Mouse (Mus musculus): ENCODE results near the gene Tmem44. TPM values are rescaled to one million over a fixed set of nuclear protein-coding genes. Genes with fewer than 3 reads are reported as not detected.
A peak's percentile ranks its signal among the peaks of the same experiment; 100 is the strongest.

The Tmem44 gene
- polyA plus RNA-seq, 1 experiment = 1.1 TPM

- Histone ChIP-seq H3K4me2 (ENCODE audit: low read depth) (no peak overlapping the region), H3ac (ENCODE audit: control insufficient read depth, insufficient read length) (no peak overlapping the region)
- TF ChIP-seq SRF (IDR thresholded peaks at IDR 0.05; ENCODE audit: control insufficient read depth, insufficient read length, low read depth) = no peak
- no peak for TF ChIP-seq CEBPB (IDR thresholded peaks at IDR 0.05; ENCODE audit: insufficient read depth, poor library complexity, severe bottlenecking)
- TF ChIP-seq TCF3 (IDR thresholded peaks at IDR 0.05; ENCODE audit: insufficient read length, low read depth) = no peak
- no peak for TF ChIP-seq MYOG (IDR thresholded peaks at IDR 0.05; ENCODE audit: control insufficient read depth in 1 of 3, insufficient read depth in 1 of 3, insufficient read length in 2 of 3, low read depth in 2 of 3)
- no peak for TF ChIP-seq E2F4 (IDR thresholded peaks at IDR 0.05; ENCODE audit: insufficient read depth)
- TF ChIP-seq USF1 (IDR thresholded peaks at IDR 0.05; ENCODE audit: low read depth) = no peak
Measured at GRCm38 (mm10) chr16:30539433-30539832, 11.2 kb downstream of the Tmem44 start.

GRCm38 (mm10) chr16:30535075-30535474 is 15.6 kb downstream of the Tmem44 start:
- Histone ChIP-seq H3K79me2 (ENCODE audit: control insufficient read depth, insufficient read depth) (no peaks in the 10 kb centered on the region), H3ac (ENCODE audit: control insufficient read depth, insufficient read length) (no peak overlapping the region), H3K36me3 (ENCODE audit: control insufficient read depth, insufficient read depth) (no peaks in the 10 kb centered on the region), H3K27me3 (ENCODE audit: control insufficient read depth, insufficient read depth, insufficient read length) (no peaks in the 10 kb centered on the region), H3K4me3 (no peak overlapping the region), H3K4me2 (ENCODE audit: low read depth) (no peak overlapping the region)
- TF ChIP-seq TCF12 (IDR thresholded peaks at IDR 0.05; ENCODE audit: insufficient read depth, poor library complexity, severe bottlenecking) (no peak), E2F4 (IDR thresholded peaks at IDR 0.05; ENCODE audit: insufficient read depth) (no peak), MYOG (IDR thresholded peaks at IDR 0.05; ENCODE audit: control insufficient read depth in 1 of 3, insufficient read depth in 1 of 3, insufficient read length in 2 of 3, low read depth in 2 of 3) (no peak), MAX (IDR thresholded peaks at IDR 0.05; ENCODE audit: low read depth) (no peak), POLR2AphosphoS2 (IDR thresholded peaks at IDR 0.05; ENCODE audit: insufficient read length, low read depth) (no peak), POLR2A (IDR thresholded peaks at IDR 0.05; ENCODE audit: insufficient read length, low read depth) (no peak), TCF3 (IDR thresholded peaks at IDR 0.05; ENCODE audit: insufficient read length, low read depth) (no peak), USF1 (IDR thresholded peaks at IDR 0.05; ENCODE audit: low read depth) (no peak), SRF (IDR thresholded peaks at IDR 0.05; ENCODE audit: control insufficient read depth, insufficient read length, low read depth) (no peak), MYOD1 (IDR thresholded peaks at IDR 0.05; ENCODE audit: control insufficient read depth in 1 of 3, insufficient read length in 2 of 3, low read depth in 2 of 3) (no peak), CEBPB (IDR thresholded peaks at IDR 0.05; ENCODE audit: insufficient read depth, poor library complexity, severe bottlenecking) (no peak), REST (IDR thresholded peaks at IDR 0.05; ENCODE audit: insufficient read depth, insufficient read length) (no peak)

More at GRCm38 (mm10) chr16:30539433-30539832, 11.2 kb downstream of the Tmem44 start:
- Histone ChIP-seq H3K4me3 (no peak overlapping the region), H3K79me2 (ENCODE audit: control insufficient read depth, insufficient read depth) (no peaks in the 10 kb centered on the region), H3K27me3 (ENCODE audit: control insufficient read depth, insufficient read depth, insufficient read length) (no peaks in the 10 kb centered on the region), H3K36me3 (ENCODE audit: control insufficient read depth, insufficient read depth) (no peaks in the 10 kb centered on the region)

GRCm38 (mm10) chr16:30533592-30533991 is 17.1 kb downstream of the Tmem44 start:
- Histone ChIP-seq H3K4me3 (no peak overlapping the region), H3K4me2 (ENCODE audit: low read depth) (no peak overlapping the region), H3K36me3 (ENCODE audit: control insufficient read depth, insufficient read depth) (no peaks in the 10 kb centered on the region), H3K27me3 (ENCODE audit: control insufficient read depth, insufficient read depth, insufficient read length) (no peaks in the 10 kb centered on the region), H3ac (ENCODE audit: control insufficient read depth, insufficient read length) (no peak overlapping the region), H3K79me2 (ENCODE audit: control insufficient read depth, insufficient read depth) (no peaks in the 10 kb centered on the region)
- no peak for TF ChIP-seq MYOD1 (IDR thresholded peaks at IDR 0.05; ENCODE audit: control insufficient read depth in 1 of 3, insufficient read length in 2 of 3, low read depth in 2 of 3)
- no peak for TF ChIP-seq MAX (IDR thresholded peaks at IDR 0.05; ENCODE audit: low read depth)
- no peak for TF ChIP-seq REST (IDR thresholded peaks at IDR 0.05; ENCODE audit: insufficient read depth, insufficient read length)
- no peak for TF ChIP-seq POLR2AphosphoS2 (IDR thresholded peaks at IDR 0.05; ENCODE audit: insufficient read length, low read depth)
- no peak for TF ChIP-seq POLR2A (IDR thresholded peaks at IDR 0.05; ENCODE audit: insufficient read length, low read depth)
- TF ChIP-seq TCF3 (IDR thresholded peaks at IDR 0.05; ENCODE audit: insufficient read length, low read depth) = no peak
- TF ChIP-seq TCF12 (IDR thresholded peaks at IDR 0.05; ENCODE audit: insufficient read depth, poor library complexity, severe bottlenecking) = no peak
- no peak for TF ChIP-seq E2F4 (IDR thresholded peaks at IDR 0.05; ENCODE audit: insufficient read depth)
- no peak for TF ChIP-seq CEBPB (IDR thresholded peaks at IDR 0.05; ENCODE audit: insufficient read depth, poor library complexity, severe bottlenecking)
- no peak for TF ChIP-seq SRF (IDR thresholded peaks at IDR 0.05; ENCODE audit: control insufficient read depth, insufficient read length, low read depth)
- TF ChIP-seq USF1 (IDR thresholded peaks at IDR 0.05; ENCODE audit: low read depth) = no peak
- TF ChIP-seq MYOG (IDR thresholded peaks at IDR 0.05; ENCODE audit: control insufficient read depth in 1 of 3, insufficient read depth in 1 of 3, insufficient read length in 2 of 3, low read depth in 2 of 3) = no peak

GRCm38 (mm10) chr16:30532929-30533328 is 17.7 kb downstream of the Tmem44 start:
- Histone ChIP-seq H3K4me2 (ENCODE audit: low read depth) (peak overlapping the region; percentile 33), H3K4me3 (no peak overlapping the region), H3K79me2 (ENCODE audit: control insufficient read depth, insufficient read depth) (no peaks in the 10 kb centered on the region), H3K36me3 (ENCODE audit: control insufficient read depth, insufficient read depth) (no peaks in the 10 kb centered on the region), H3ac (ENCODE audit: control insufficient read depth, insufficient read length) (no peak overlapping the region), H3K27me3 (ENCODE audit: control insufficient read depth, insufficient read depth, insufficient read length) (no peaks in the 10 kb centered on the region)
- peak in 2 of 3 experiments; percentile 67 to 80 for TF ChIP-seq MYOD1 (IDR thresholded peaks at IDR 0.05; ENCODE audit: control insufficient read depth in 1 of 3, insufficient read length in 2 of 3, low read depth in 2 of 3)
- peak in 2 of 3 experiments; percentile 61 to 65 for TF ChIP-seq MYOG (IDR thresholded peaks at IDR 0.05; ENCODE audit: control insufficient read depth in 1 of 3, insufficient read depth in 1 of 3, insufficient read length in 2 of 3, low read depth in 2 of 3)
- TF ChIP-seq TCF12 (IDR thresholded peaks at IDR 0.05; ENCODE audit: insufficient read depth, poor library complexity, severe bottlenecking) = no peak
- no peak for TF ChIP-seq MAX (IDR thresholded peaks at IDR 0.05; ENCODE audit: low read depth)

GRCm38 (mm10) chr16:30531761-30532406 is 18.8 kb downstream of the Tmem44 start:
- Histone ChIP-seq H3ac (ENCODE audit: control insufficient read depth, insufficient read length) (no peak overlapping the region), H3K79me2 (ENCODE audit: control insufficient read depth, insufficient read depth) (no peaks in the 10 kb centered on the region), H3K4me2 (ENCODE audit: low read depth) (peak overlapping the region; percentile 38), H3K4me3 (no peak overlapping the region), H3K27me3 (ENCODE audit: control insufficient read depth, insufficient read depth, insufficient read length) (no peaks in the 10 kb centered on the region), H3K36me3 (ENCODE audit: control insufficient read depth, insufficient read depth) (no peaks in the 10 kb centered on the region)
- TF ChIP-seq CEBPB (IDR thresholded peaks at IDR 0.05; ENCODE audit: insufficient read depth, poor library complexity, severe bottlenecking) (no peak), USF1 (IDR thresholded peaks at IDR 0.05; ENCODE audit: low read depth) (no peak), SRF (IDR thresholded peaks at IDR 0.05; ENCODE audit: control insufficient read depth, insufficient read length, low read depth) (no peak), E2F4 (IDR thresholded peaks at IDR 0.05; ENCODE audit: insufficient read depth) (no peak), MYOD1 (IDR thresholded peaks at IDR 0.05; ENCODE audit: control insufficient read depth in 1 of 3, insufficient read length in 2 of 3, low read depth in 2 of 3) (no peak), MYOG (IDR thresholded peaks at IDR 0.05; ENCODE audit: control insufficient read depth in 1 of 3, insufficient read depth in 1 of 3, insufficient read length in 2 of 3, low read depth in 2 of 3) (no peak), REST (IDR thresholded peaks at IDR 0.05; ENCODE audit: insufficient read depth, insufficient read length) (no peak), TCF12 (IDR thresholded peaks at IDR 0.05; ENCODE audit: insufficient read depth, poor library complexity, severe bottlenecking) (no peak), POLR2A (IDR thresholded peaks at IDR 0.05; ENCODE audit: insufficient read length, low read depth) (no peak)
